Mouse (Mus musculus) thymus, adult 2 months (tissue): ENCODE data around the gene Emilin2. TPM values are rescaled to one million over a fixed set of nuclear protein-coding genes. Genes with fewer than 3 reads are reported as not detected.

Experiments used
- DNase-seq: peaks from one replicate; pipeline ENCODE4 v3.0.0; 2021
- H3K27ac ChIP-seq: fragments of 200-500 bp; 2 replicates; pipeline ENCODE4 v1.5.1; 2012; ENCODE audit warnings: low read length, control low read depth; ENCODE audit not compliant: control insufficient read depth, insufficient read depth
- H3K27me3 ChIP-seq: fragments of 200-500 bp; 2 replicates; pipeline ENCODE4 v1.6.1; 2012; ENCODE audit warnings: mild to moderate bottlenecking, low read length, moderate library complexity, mixed read lengths; ENCODE audit not compliant: control insufficient read depth, insufficient read depth
- H3K36me3 ChIP-seq: fragments of 200-500 bp; 2 replicates; pipeline ENCODE4 v1.6.1; 2012; ENCODE audit warnings: mild to moderate bottlenecking, low read length, moderate library complexity; ENCODE audit not compliant: control insufficient read depth, insufficient read depth
- H3K4me1 ChIP-seq: fragments of 200-500 bp; replicated peaks from 2 replicates; pipeline ENCODE4 v1.6.1; 2012; ENCODE audit warnings: low read length; ENCODE audit not compliant: control insufficient read depth, insufficient read depth
- H3K4me3 ChIP-seq: fragments of 200-500 bp; 2 replicates; pipeline ENCODE4 v1.5.1; 2012; ENCODE audit warnings: mild to moderate bottlenecking, low read length, control low read depth, moderate library complexity; ENCODE audit not compliant: control insufficient read depth, insufficient read depth
- CTCF ChIP-seq: fragments of 200-500 bp; IDR thresholded peaks from 2 replicates; pipeline ENCODE4 v1.5.1; 2012; ENCODE audit warnings: mild to moderate bottlenecking, control low read depth, low read length, moderate library complexity, borderline replicate concordance; ENCODE audit not compliant: control insufficient read depth, poor library complexity, insufficient read depth; ENCODE audit errors: extremely low read depth
- POLR2A ChIP-seq: fragments of 200-500 bp; IDR thresholded peaks from 2 replicates; pipeline ENCODE4 v1.6.1; 2012; ENCODE audit warnings: mild to moderate bottlenecking, low read length, control low read depth, moderate library complexity; ENCODE audit not compliant: control insufficient read depth, poor library complexity, insufficient read depth; ENCODE audit errors: extremely low read depth
- WGBS: fragments of 180-500 bp; shearing (Covaris S2); methylation state at CpG from one replicate; pipeline ENCODE4 v1.1.7; 2018; 5-methylcytosine and 5-hydroxymethylcytosine counted together
- polyA plus RNA-seq: library from polyadenylated mRNA; depleted of rRNA; stranded (reverse); fragments of >200 nt; gene quantifications from 2 replicates; pipeline ENCODE4 v1.2.3, GENCODE M21; 2012

The Emilin2 gene
- polyA plus RNA-seq, 1 experiment = 8.7 TPM

DNA sequence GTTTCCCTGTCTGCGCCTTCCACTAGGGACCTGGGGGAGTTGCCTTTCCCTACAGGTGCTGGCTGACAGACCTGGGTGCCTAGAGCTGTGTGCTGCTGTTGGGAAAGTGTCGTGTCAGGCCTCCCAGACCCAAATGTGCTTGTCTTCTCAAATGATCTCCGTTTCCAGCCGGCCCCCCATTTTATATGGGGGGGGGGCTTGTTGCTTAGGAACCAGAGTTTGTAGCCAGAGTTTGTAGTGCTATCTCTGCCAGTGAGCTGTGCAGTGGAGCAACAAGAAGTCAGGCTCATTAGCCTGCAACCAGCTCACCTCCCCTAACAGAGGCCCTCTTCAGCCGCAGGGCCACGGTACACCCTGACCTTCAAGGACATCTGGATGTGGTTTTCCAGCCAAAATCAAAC, 60.2 kb downstream of the Emilin2 start:
- no peak for DNase-seq

DNA sequence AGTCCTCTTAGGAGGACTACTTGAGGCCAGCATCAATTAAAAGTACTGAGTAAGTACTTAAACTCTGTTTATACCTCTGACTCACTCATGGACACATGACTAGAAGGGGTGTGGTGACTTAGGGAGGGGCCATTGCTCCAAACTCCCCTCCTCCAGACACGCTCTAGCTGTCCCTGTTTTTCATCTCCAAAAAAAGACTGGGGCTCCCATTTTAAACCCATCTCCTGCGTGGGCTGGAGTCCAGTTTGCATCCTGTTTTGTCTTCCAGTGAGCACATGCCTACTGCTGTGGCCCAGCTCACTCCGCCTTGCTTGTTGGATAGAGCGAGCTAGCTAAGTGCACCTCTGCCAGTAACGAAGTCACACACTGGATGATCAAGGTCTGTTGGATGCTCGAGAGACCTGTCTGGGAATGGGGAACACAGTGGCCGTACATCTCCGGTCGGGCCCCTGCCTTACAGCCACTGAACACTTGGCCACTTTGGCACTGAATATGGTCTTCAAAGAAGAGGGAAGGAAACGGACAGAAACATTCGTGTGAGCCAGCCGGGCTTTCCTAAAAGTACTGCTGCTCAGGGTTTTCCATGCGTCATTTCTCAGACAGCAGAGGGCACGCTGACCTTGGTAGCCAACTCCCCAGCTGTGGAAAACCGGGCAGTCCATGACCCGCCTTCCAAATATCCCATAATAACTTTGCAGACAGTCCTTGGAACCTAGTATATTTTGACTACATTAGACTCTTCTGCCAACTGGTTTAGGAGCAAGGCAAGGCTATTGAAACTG, 60.8 kb downstream of the Emilin2 start:
- Histone ChIP-seq H3K27ac (no peak overlapping the region), H3K4me1 (no peaks in the 10 kb centered on the region), H3K36me3 (peaks cover 22% of the 10 kb centered on the region), H3K4me3 (no peak overlapping the region), H3K27me3 (no peaks in the 10 kb centered on the region)
- no peak for TF ChIP-seq POLR2A
- TF ChIP-seq CTCF = no peak
- WGBS = 91% methylated on average over 16 of the region's 16 CpGs
- no peak for DNase-seq

More for the DNA sequence above, 60.2 kb downstream of the Emilin2 start:
- Histone ChIP-seq H3K4me1 (no peaks in the 10 kb centered on the region), H3K27ac (no peak overlapping the region), H3K4me3 (no peak overlapping the region), H3K36me3 (peaks cover 18% of the 10 kb centered on the region), H3K27me3 (no peaks in the 10 kb centered on the region)
- no peak for TF ChIP-seq POLR2A
- no peak for TF ChIP-seq CTCF
- 95% methylated on average over 6 of the region's 6 CpGs for WGBS

DNA sequence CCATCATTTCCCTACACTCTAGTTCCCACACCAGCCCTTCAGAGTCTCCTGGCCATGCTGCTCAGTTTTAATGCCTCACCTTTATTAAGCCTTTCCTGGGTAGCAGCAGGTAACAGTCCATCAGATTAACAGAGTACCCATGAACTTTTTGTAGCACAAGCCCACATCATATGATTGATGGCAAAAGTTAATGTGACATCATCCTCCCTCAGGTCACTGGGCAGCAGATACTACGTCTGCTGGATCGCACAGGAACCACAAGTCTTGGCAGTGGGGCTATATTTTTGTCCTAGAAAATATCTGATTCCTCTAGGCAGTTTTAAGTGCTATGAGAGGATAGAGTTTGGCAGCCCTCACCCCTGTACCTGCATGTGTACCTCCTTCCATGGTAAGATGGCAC, 61.7 kb downstream of the Emilin2 start:
- WGBS = 97% methylated on average over 2 of the region's 2 CpGs
- no peak for TF ChIP-seq CTCF
- no peak for TF ChIP-seq POLR2A
- no peaks in the 10 kb centered on the region for H3K27me3 ChIP-seq
- no peak overlapping the region for H3K4me3 ChIP-seq
- peaks cover 32% of the 10 kb centered on the region for H3K36me3 ChIP-seq
- no peak for DNase-seq
- H3K27ac ChIP-seq = no peak overlapping the region
- H3K4me1 ChIP-seq = no peaks in the 10 kb centered on the region

DNA sequence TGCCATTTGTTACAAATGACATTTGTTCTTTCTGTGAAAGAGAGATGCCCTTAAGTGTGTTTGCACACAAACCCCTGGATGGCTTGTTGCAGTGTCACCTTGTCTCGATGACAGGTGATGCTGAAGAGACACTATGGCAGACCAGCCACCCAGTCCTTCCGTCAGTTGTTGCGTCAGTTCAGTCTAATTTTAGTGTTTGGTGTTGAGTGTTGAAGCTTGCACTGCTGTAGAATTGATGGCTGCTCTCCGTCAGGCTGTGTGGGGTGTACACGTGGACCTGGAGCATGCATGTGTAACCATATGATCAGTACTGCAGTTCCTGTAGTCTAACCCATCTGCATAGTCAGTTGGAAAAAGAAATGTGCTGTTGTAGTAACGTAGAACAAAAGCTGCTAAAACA, 62.8 kb downstream of the Emilin2 start:
- DNase-seq = no peak
- H3K27ac ChIP-seq = no peak overlapping the region
- WGBS = 99% methylated on average over 6 of the region's 6 CpGs

DNA sequence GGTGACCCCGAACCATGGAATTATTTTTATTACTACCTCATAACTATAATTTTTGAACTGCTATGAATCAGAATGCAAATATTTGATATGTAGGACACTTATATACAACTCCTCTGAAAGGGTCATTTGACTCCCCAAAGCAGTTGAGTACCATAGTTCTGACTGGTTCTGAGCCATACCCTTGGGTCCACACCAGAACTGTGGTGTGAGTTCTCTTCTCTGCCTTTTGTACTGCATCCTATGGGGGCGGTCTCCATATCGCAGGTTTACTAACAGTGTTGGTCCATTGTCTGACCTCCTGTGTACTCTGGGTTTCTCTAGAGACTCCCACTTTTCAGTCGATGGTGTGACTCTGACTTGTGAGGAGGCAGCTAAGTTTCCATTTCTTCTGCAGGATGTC, 65.8 kb downstream of the Emilin2 start:
- WGBS = 96% methylated on average over 4 of the region's 4 CpGs
- DNase-seq = no peak
- Histone ChIP-seq H3K27ac (no peak overlapping the region), H3K4me3 (no peak overlapping the region), H3K36me3 (peaks cover 65% of the 10 kb centered on the region), H3K27me3 (no peaks in the 10 kb centered on the region), H3K4me1 (no peaks in the 10 kb centered on the region)
- TF ChIP-seq POLR2A = no peak
- TF ChIP-seq CTCF = no peak

More for the DNA sequence above, 62.8 kb downstream of the Emilin2 start:
- no peaks in the 10 kb centered on the region for H3K4me1 ChIP-seq
- H3K27me3 ChIP-seq = no peaks in the 10 kb centered on the region
- H3K4me3 ChIP-seq = no peak overlapping the region
- TF ChIP-seq POLR2A (no peak), CTCF (no peak)
- H3K36me3 ChIP-seq = peaks cover 38% of the 10 kb centered on the region

DNA sequence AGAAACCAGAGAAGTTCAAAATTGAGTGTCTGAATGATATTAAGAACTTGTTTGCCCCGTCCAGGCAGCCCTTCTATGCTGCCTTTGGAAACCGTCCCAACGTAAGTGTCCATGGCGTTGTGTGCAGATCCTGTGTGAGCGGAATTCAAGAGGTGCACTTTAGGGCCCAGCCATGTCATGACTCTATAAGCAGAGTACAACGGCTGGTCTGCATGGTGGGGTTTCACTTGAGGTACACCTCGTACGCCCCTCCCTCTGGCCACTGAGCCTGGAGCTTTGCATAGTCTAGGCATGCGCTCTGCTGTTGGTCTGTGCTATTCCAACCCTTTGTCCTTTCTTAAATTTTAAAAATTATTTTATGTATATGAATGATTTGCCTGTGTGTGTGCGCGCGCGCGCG, 66.6 kb downstream of the Emilin2 start:
- peaks cover 68% of the 10 kb centered on the region for H3K36me3 ChIP-seq
- H3K4me1 ChIP-seq = no peaks in the 10 kb centered on the region
- whole genome bisulfite sequencing = 98% methylated on average over 15 of the region's 15 CpGs
- no peak for DNase-seq
- H3K27ac ChIP-seq = no peak overlapping the region
- TF ChIP-seq CTCF (no peak), POLR2A (no peak)
- H3K27me3 ChIP-seq = no peaks in the 10 kb centered on the region
- no peak overlapping the region for H3K4me3 ChIP-seq

DNA sequence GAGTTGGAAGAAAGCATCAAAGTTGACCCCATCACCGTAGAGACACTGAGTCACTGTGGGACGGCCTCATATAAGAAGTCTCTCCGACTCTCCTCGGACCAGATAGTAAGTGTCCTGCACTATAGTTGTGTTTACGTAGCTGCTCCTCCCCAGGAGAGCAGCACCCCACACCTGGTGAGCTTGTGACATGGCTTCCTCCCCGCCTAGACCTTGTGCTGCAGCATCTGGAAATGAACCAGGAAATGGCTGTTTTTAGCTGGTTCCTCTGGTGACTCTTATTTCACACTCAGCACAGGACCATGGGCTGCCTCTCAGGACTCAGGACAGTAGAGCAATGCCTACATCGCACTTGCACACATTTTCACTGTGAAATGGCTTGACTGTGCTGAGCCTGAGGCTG, 69.1 kb downstream of the Emilin2 start:
- DNase-seq = no peak
- Histone ChIP-seq H3K27ac (no peak overlapping the region), H3K27me3 (no peaks in the 10 kb centered on the region), H3K4me1 (no peaks in the 10 kb centered on the region), H3K36me3 (peaks cover 69% of the 10 kb centered on the region), H3K4me3 (no peak overlapping the region)
- 97% methylated on average over 7 of the region's 7 CpGs for WGBS
- no peak for TF ChIP-seq CTCF
- no peak for TF ChIP-seq POLR2A
